Mouse (Mus musculus): ENCODE results near the gene Myh10. TPM values are rescaled to one million over a fixed set of nuclear protein-coding genes. Genes with fewer than 3 reads are reported as not detected.

Myh10 gene
- polyA plus RNA-seq, 1 experiment from 2014 or later = 115 TPM

GRCm38 (mm10) chr11:68859943-68860593 lies 168.7 kb downstream of the Myh10 start:
- 83% methylated on average over 8 of the region's 8 CpGs for WGBS
- H3K27ac ChIP-seq (replicated peaks) = no peak overlapping the region
- no peak for ATAC-seq (replicated peaks)

GRCm38 (mm10) chr11:68862260-68862659 lies 170.9 kb downstream of the Myh10 start:
- WGBS = 74% methylated on average over 2 of the region's 2 CpGs
- Histone ChIP-seq H3K9ac (replicated peaks) (no peak overlapping the region), H3K36me3 (no peaks in the 10 kb centered on the region), H3K9me3 (no peaks in the 10 kb centered on the region), H3K4me3 (no peak overlapping the region), H3K4me2 (replicated peaks) (no peak overlapping the region), H3K27me3 (no peaks in the 10 kb centered on the region), H3K27ac (replicated peaks) (no peak overlapping the region), H3K4me1 (no peaks in the 10 kb centered on the region)
- ATAC-seq (replicated peaks) = no peak

More at GRCm38 (mm10) chr11:68859943-68860593, 168.7 kb downstream of the Myh10 start:
- Histone ChIP-seq H3K4me2 (replicated peaks) (no peak overlapping the region), H3K4me1 (no peaks in the 10 kb centered on the region), H3K9me3 (no peaks in the 10 kb centered on the region), H3K36me3 (no peaks in the 10 kb centered on the region), H3K4me3 (no peak overlapping the region), H3K9ac (replicated peaks) (no peak overlapping the region), H3K27me3 (peaks cover 5% of the 10 kb centered on the region; the same call in 1 of the 2 replicates)

DNA sequence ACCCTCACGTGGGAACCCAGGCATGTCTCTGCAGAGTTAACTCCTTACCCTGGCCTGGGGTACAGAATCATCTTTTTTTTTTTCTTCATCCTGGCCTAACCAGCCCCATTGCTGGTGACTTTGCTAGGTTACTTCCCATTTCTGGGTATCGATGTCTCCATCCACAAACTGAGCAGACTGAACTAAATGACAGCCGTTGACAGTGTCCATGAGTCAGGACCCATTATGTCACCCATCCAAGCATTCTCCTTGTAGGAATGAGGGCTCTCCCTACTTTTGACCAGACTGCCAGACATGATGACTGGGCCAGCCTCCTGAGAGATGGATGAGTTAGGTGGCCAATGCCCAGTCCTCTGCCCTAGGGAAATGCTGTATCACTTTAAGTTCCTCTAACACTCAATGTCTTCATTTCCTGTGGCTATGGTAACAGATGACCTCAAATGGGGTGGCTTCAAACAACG lies 172.3 kb downstream of the Myh10 start:
- no peak overlapping the region for H3K4me3 ChIP-seq
- H3K4me2 ChIP-seq (replicated peaks) = no peak overlapping the region
- no peaks in the 10 kb centered on the region for H3K36me3 ChIP-seq
- no peaks in the 10 kb centered on the region for H3K27me3 ChIP-seq
- H3K27ac ChIP-seq (replicated peaks) = no peak overlapping the region
- WGBS = 79% methylated on average over 4 of the region's 4 CpGs
- no peaks in the 10 kb centered on the region for H3K9me3 ChIP-seq
- no peak for ATAC-seq (replicated peaks)
- H3K4me1 ChIP-seq = no peaks in the 10 kb centered on the region
- no peak overlapping the region for H3K9ac ChIP-seq (replicated peaks)

DNA sequence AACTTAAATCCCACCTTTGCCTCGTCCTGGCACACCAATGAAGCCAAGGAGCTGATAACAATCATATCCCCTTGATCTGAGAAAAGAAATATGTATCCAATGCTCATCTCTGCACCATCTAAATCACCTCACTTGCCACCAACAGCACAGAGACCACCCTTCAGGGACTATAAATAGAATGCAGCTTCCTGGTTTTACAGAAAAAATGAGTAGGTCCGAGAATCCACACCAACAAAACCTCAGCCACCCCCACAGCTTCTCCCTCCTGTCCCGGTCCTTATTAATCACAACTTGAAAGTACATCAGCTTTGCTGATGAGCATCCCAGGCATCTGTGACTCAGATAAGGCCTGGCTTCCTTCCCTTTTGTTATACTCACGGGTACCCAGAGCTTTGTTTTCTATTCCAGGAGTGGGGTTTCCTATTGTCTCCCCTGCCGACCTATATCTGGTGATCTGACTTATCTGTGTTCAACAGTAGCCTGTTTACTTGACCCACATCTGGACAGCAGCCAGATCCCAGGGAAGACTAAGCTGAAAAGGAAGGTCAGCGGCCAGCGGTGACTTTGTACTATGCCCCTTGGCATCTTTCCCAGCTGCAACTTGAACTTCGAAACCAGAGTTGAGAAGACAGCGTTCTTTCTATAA lies 173.3 kb downstream of the Myh10 start:
- H3K4me1 ChIP-seq = no peaks in the 10 kb centered on the region
- 66% methylated on average over 9 of the region's 9 CpGs for WGBS

More for the DNA sequence above, 173.3 kb downstream of the Myh10 start:
- Histone ChIP-seq H3K9me3 (no peaks in the 10 kb centered on the region), H3K36me3 (no peaks in the 10 kb centered on the region), H3K27ac (replicated peaks) (no peak overlapping the region), H3K9ac (replicated peaks) (no peak overlapping the region), H3K27me3 (no peaks in the 10 kb centered on the region), H3K4me3 (no peak overlapping the region), H3K4me2 (replicated peaks) (no peak overlapping the region)
- ATAC-seq (replicated peaks) = no peak

Other genes starting within 250 kb of the Myh10 start
- 1.4 and 2.3 TPM in 2 replicates for gene Pik3r6, start 188.5 kb upstream of the Myh10 start, polyA plus RNA-seq (2015; fragmentation: Nextera tagmentation; extraction: Ambion mirVana)
- gene Mfsd6l, start 135.4 kb upstream of the Myh10 start, polyA plus RNA-seq (2015; fragmentation: Nextera tagmentation; extraction: Ambion mirVana) = not detected in 2 replicates
- gene Ccdc42, start 104.5 kb upstream of the Myh10 start, polyA plus RNA-seq (2015; fragmentation: Nextera tagmentation; extraction: Ambion mirVana) = 0.18 and 0.45 TPM in 2 replicates
- gene Ndel1, start 180.3 kb downstream of the Myh10 start, polyA plus RNA-seq (2015; fragmentation: Nextera tagmentation; extraction: Ambion mirVana) = 86.4 and 92.3 TPM in 2 replicates
- 0.06 TPM in 1 of 2 replicates, not detected in the other for gene Rnf222, start 197.0 kb downstream of the Myh10 start, polyA plus RNA-seq (2015; fragmentation: Nextera tagmentation; extraction: Ambion mirVana)
- gene Rpl26, start 210.0 kb downstream of the Myh10 start, polyA plus RNA-seq (2015; fragmentation: Nextera tagmentation; extraction: Ambion mirVana) = 638 and 670 TPM in 2 replicates
- 0.31 and 0.32 TPM in 2 replicates for gene Odf4, start 235.5 kb downstream of the Myh10 start, polyA plus RNA-seq (2015; fragmentation: Nextera tagmentation; extraction: Ambion mirVana)

Measured in forebrain, embryonic 15.5 days (tissue).